Mouse (Mus musculus) liver, postnatal 0 days (tissue): ENCODE measurements around the gene Kat2a. TPM values are rescaled to one million over a fixed set of nuclear protein-coding genes. Genes with fewer than 3 reads are reported as not detected.

Experiments used
- ATAC-seq: fragments of 200-750 bp; cut with Nextera tagmentation; 2 replicates; pipeline ENCODE4 v1.8.0; 2017; ENCODE audit warnings: mild to moderate bottlenecking, moderate library complexity
- DNase-seq: peaks from one replicate; pipeline ENCODE4 v3.0.0-alpha.2; 2016
- H3K27ac ChIP-seq: fragments of 300-500 bp; sonication (generic); 2 replicates; pipeline ENCODE4 v1.5.1; 2014; ENCODE audit warnings: antibody characterized with exemption, moderate library complexity, mild to moderate bottlenecking, low read depth
- H3K27me3 ChIP-seq: fragments of 300-500 bp; sonication (generic); 2 replicates; pipeline ENCODE4 v1.6.1; 2014; ENCODE audit warnings: low read length, control low read depth, mixed read lengths; ENCODE audit not compliant: insufficient read depth
- H3K36me3 ChIP-seq: fragments of 300-500 bp; sonication (generic); replicated peaks from 2 replicates; pipeline ENCODE4 v1.6.1; 2014; ENCODE audit warnings: mild to moderate bottlenecking, control low read depth, low read length, moderate library complexity, mixed read lengths; ENCODE audit not compliant: insufficient read depth
- H3K4me1 ChIP-seq: fragments of 300-500 bp; sonication (generic); 2 replicates; pipeline ENCODE4 v1.6.1; 2014; ENCODE audit warnings: antibody characterized with exemption, mild to moderate bottlenecking, control low read depth; ENCODE audit not compliant: insufficient read depth
- H3K4me2 ChIP-seq: fragments of 300-500 bp; sonication (generic); 2 replicates; pipeline ENCODE4 v1.6.1; 2014; ENCODE audit warnings: low read depth, mild to moderate bottlenecking, low read length, moderate library complexity, mixed read lengths
- H3K4me3 ChIP-seq: fragments of 300-500 bp; sonication (generic); 2 replicates; pipeline ENCODE4 v1.5.1; 2014; ENCODE audit warnings: low read depth, low read length
- H3K9ac ChIP-seq: fragments of 300-500 bp; sonication (generic); replicated peaks from 2 replicates; pipeline ENCODE4 v1.6.1; 2014; ENCODE audit warnings: mild to moderate bottlenecking, moderate library complexity
- H3K9me3 ChIP-seq: fragments of 300-500 bp; sonication (generic); 2 replicates; pipeline ENCODE4 v1.6.1; 2016; ENCODE audit warnings: mild to moderate bottlenecking, control low read depth, low read length, mixed read lengths
- CTCF ChIP-seq: sonication (generic); IDR thresholded peaks from 2 replicates; pipeline ENCODE4 v1.5.1; 2016; ENCODE audit warnings: antibody characterized with exemption, low read depth
- EP300 ChIP-seq: IDR thresholded peaks from 2 replicates; pipeline ENCODE4 v1.6.1; 2016; ENCODE audit warnings: antibody characterized with exemption, low read depth, mild to moderate bottlenecking
- WGBS: fragments of 180-500 bp; shearing (Covaris S2); extraction: QIAGEN DNeasy Blood & Tissue Kit; methylation state at CpG from one replicate; pipeline ENCODE4 v1.1.7; 2014; ENCODE audit not compliant: insufficient replicate concordance; 5-methylcytosine and 5-hydroxymethylcytosine counted together
- polyA plus RNA-seq: library from polyadenylated mRNA; unstranded; fragments of >200 nt; fragmentation: Nextera tagmentation; extraction: Ambion mirVana; gene quantifications from 2 replicates; pipeline ENCODE4 v1.2.1, GENCODE M21; 2015

Kat2a gene
- polyA plus RNA-seq, 1 experiment from 2014 or later, result 9.2 TPM

GRCm38 (mm10) chr11:100756476-100756875 lies 44.2 kb upstream of the Kat2a start:
- peaks cover 32% of the 10 kb centered on the region for H3K27me3 ChIP-seq
- peaks cover 12% of the 10 kb centered on the region for H3K4me1 ChIP-seq
- no peak overlapping the region for H3K27ac ChIP-seq
- no peaks in the 10 kb centered on the region for H3K36me3 ChIP-seq
- DNase-seq (no peak), ATAC-seq (no peak)
- H3K4me3 ChIP-seq, result no peak overlapping the region
- WGBS, result 65% methylated on average over 6 of the region's 6 CpGs
- H3K4me2 ChIP-seq, result no peak overlapping the region
- H3K9ac ChIP-seq, result no peak overlapping the region
- no peaks in the 10 kb centered on the region for H3K9me3 ChIP-seq
- TF ChIP-seq EP300 (no peak), CTCF (no peak)

- no peak overlapping the region for H3K9ac ChIP-seq
- DNase-seq (no peak), ATAC-seq (no peak)
- peaks cover 25% of the 10 kb centered on the region for H3K27me3 ChIP-seq
- H3K4me3 ChIP-seq, result no peak overlapping the region
- H3K27ac ChIP-seq, result no peak overlapping the region
- 80% methylated on average over 3 of the region's 3 CpGs for WGBS
- H3K4me1 ChIP-seq, result peaks cover 9% of the 10 kb centered on the region
- no peak overlapping the region for H3K4me2 ChIP-seq
- no peaks in the 10 kb centered on the region for H3K36me3 ChIP-seq
- TF ChIP-seq CTCF (no peak), EP300 (no peak)
- no peaks in the 10 kb centered on the region for H3K9me3 ChIP-seq
Observed at GRCm38 (mm10) chr11:100754693-100755057, 42.4 kb upstream of the Kat2a start.

- ATAC-seq (no peak), DNase-seq (no peak)
- H3K9ac ChIP-seq, result no peak overlapping the region
- H3K4me2 ChIP-seq, result no peak overlapping the region
- 82% methylated on average over 12 of the region's 12 CpGs for WGBS
- H3K4me1 ChIP-seq, result peaks cover 4% of the 10 kb centered on the region
- peaks cover 25% of the 10 kb centered on the region for H3K27me3 ChIP-seq
- no peaks in the 10 kb centered on the region for H3K36me3 ChIP-seq
- no peak overlapping the region for H3K4me3 ChIP-seq
- H3K9me3 ChIP-seq, result no peaks in the 10 kb centered on the region
- TF ChIP-seq CTCF, result no peak
- TF ChIP-seq EP300, result no peak
- H3K27ac ChIP-seq, result no peak overlapping the region
Observed at GRCm38 (mm10) chr11:100754021-100754692, 41.9 kb upstream of the Kat2a start.

GRCm38 (mm10) chr11:100752294-100752693 lies 40.0 kb upstream of the Kat2a start:
- no peak for DNase-seq
- WGBS, result 47% methylated on average over 10 of the region's 10 CpGs
- Histone ChIP-seq H3K27me3 (peaks cover 13% of the 10 kb centered on the region), H3K4me1 (peaks cover 4% of the 10 kb centered on the region; the same call in 1 of the 2 replicates), H3K9ac (no peak overlapping the region), H3K4me3 (no peak overlapping the region), H3K27ac (no peak overlapping the region), H3K9me3 (no peaks in the 10 kb centered on the region), H3K4me2 (no peak overlapping the region), H3K36me3 (no peaks in the 10 kb centered on the region)
- TF ChIP-seq EP300 (no peak), CTCF (no peak)
- no peak for ATAC-seq

- Histone ChIP-seq H3K36me3 (no peaks in the 10 kb centered on the region), H3K4me3 (no peak overlapping the region), H3K9me3 (no peaks in the 10 kb centered on the region), H3K4me2 (no peak overlapping the region), H3K9ac (no peak overlapping the region), H3K27ac (no peak overlapping the region), H3K4me1 (peaks cover 12% of the 10 kb centered on the region), H3K27me3 (peaks cover 10% of the 10 kb centered on the region; the same call in 1 of the 2 replicates)
- DNase-seq (no peak), ATAC-seq (no peak)
- WGBS, result 81% methylated on average over 16 of the region's 16 CpGs
- TF ChIP-seq EP300 (no peak), CTCF (no peak)
Observed at GRCm38 (mm10) chr11:100750127-100750526, 37.9 kb upstream of the Kat2a start.

- TF ChIP-seq EP300 (no peak), CTCF (no peak)
- H3K4me1 ChIP-seq, result peaks cover 12% of the 10 kb centered on the region
- no peak overlapping the region for H3K4me2 ChIP-seq
- 50% methylated on average over 25 of the region's 25 CpGs for WGBS
- H3K4me3 ChIP-seq, result no peak overlapping the region
- ATAC-seq (no peak), DNase-seq (no peak)
- H3K27me3 ChIP-seq, result peaks cover 10% of the 10 kb centered on the region; the same call in 1 of the 2 replicates
- no peaks in the 10 kb centered on the region for H3K9me3 ChIP-seq
- H3K27ac ChIP-seq, result no peak overlapping the region
- no peaks in the 10 kb centered on the region for H3K36me3 ChIP-seq
- H3K9ac ChIP-seq, result no peak overlapping the region
Observed at GRCm38 (mm10) chr11:100749469-100749868, 37.2 kb upstream of the Kat2a start.
